In the genomic region with DNA sequence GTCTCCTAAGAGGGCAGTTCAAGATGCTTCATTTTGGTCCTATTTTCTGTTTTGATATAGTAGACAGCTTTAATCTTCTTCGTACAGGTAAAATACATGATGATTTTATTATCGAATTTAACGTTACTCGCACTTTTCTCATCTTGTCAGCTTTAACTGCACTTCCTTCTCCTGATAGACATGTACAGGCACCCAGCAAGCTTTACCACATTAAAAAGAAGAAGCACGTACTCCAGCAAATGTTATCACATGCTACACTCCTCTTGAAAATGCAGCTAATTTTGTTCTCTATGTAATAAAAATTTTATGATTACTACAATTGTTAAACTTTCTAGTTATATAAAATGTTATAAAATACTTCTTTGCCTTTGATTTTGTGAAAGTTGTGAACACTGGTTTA, we compare ENCODE assay signal across 21 mouse cellular contexts.
A peak's percentile ranks its signal among the peaks of the same experiment; 100 is the strongest.
DNase-seq lines count a peak whose midpoint lies in the region; ATAC-seq and TF ChIP-seq lines count a peak whose summit lies in the region.
"Had no signal": no experiment of that assay in that cellular context is flagged by ENCODE, and none has a peak within 500 bp of the region (broad histone marks: within the 10 kb centered on the region; RNA-seq: fewer than 3 reads in every experiment).

No protein-coding gene starts in this region.

- H3K79me2 ChIP-seq in MEL (ENCODE audit: control insufficient read depth, insufficient read depth, low read length, poor library complexity), result no peaks in the 10 kb centered on the region

- H3K4me3 ChIP-seq in MEL (ENCODE audit: control insufficient read depth in 1 of 2, insufficient read depth in 1 of 2, low read depth in 2 of 2, low read length in 2 of 2), result peak overlapping the region in 1 of 2 experiments; percentile 34; a peak in 2 of 4 replicates
- no peak overlapping the region for H3K4me3 ChIP-seq in lung, postnatal 0 days (ENCODE audit: low read depth, low read length)

- no peak overlapping the region for H3K9ac ChIP-seq in MEL (ENCODE audit: control insufficient read depth, low read depth, low read length, poor library complexity, severe bottlenecking)
- H3K9ac ChIP-seq in lung, postnatal 0 days (replicated peaks; ENCODE audit: low read depth), result no peak overlapping the region

- H3K36me3 ChIP-seq in MEL (ENCODE audit: control insufficient read depth in 1 of 2, insufficient read depth in 2 of 2, low read length in 2 of 2), result peaks cover 0 to 21% of the 10 kb centered on the region in 2 experiments; a peak in 2 of 4 replicates
- no peaks in the 10 kb centered on the region for H3K36me3 ChIP-seq in lung, postnatal 0 days (ENCODE audit: insufficient read depth, low read length)
- H3K36me3 ChIP-seq: G1E had no signal

- TF ChIP-seq POLR2A in MEL (IDR thresholded peaks at IDR 0.05; ENCODE audit: control insufficient read depth in 1 of 2, insufficient read depth in 1 of 2, low read depth in 1 of 2, low read length in 2 of 2, poor library complexity in 1 of 2), result no peak

- DNase-seq in MEL (ENCODE audit: low read depth, low spot score), result peak; percentile 82
- peak; percentile 67 for DNase-seq in MEL-GATA-1-ER (ENCODE audit: extremely low read depth, low read depth)
- no peak for DNase-seq in lung, postnatal 0 days (ENCODE audit: low spot score)
- no peak for DNase-seq in adrenal gland, postnatal 25 days
- DNase-seq: adrenal gland, adult 2 months; adrenal gland, adult 8-10 months; adrenal gland, postnatal 10 days; adrenal gland, postnatal 14 days; adrenal gland, postnatal 36 days; B cell, adult 2 months; cerebellum, adult 11 months; cerebellum, adult 11-12 months; cerebellum, adult 18-20 months; cerebellum, adult 2 months; cerebellum, adult 8-10 months; cerebellum, adult 9-10 months had no signal

- H3K27me3 ChIP-seq in MEL (ENCODE audit: control insufficient read depth in 1 of 2, insufficient read depth in 2 of 2, low read length in 2 of 2), result no peaks in the 10 kb centered on the region
- H3K27me3 ChIP-seq in lung, postnatal 0 days (replicated peaks; ENCODE audit: insufficient read depth, low read length), result no peaks in the 10 kb centered on the region
- H3K27me3 ChIP-seq: CH12.LX, Patski had no signal

- TF ChIP-seq RAD21 in MEL (IDR thresholded peaks at IDR 0.05; ENCODE audit: low read depth, low read length), result no peak; the same call in 1 of the 2 replicates

- H3K27ac ChIP-seq in MEL (ENCODE audit: control insufficient read depth, low read depth, low read length), result no peak overlapping the region
- no peak overlapping the region for H3K27ac ChIP-seq in lung, postnatal 0 days (ENCODE audit: low read length)

- no peak for ATAC-seq in lung, postnatal 0 days
- ATAC-seq: activated CD4-positive, CD25-positive, alpha-beta regulatory T cell, adult 4 months; CD4-positive, CD25-positive, alpha-beta regulatory T cell, adult 4 months; Patski had no signal

- TF ChIP-seq EP300 in MEL (IDR thresholded peaks at IDR 0.05; ENCODE audit: low read depth in 1 of 2, low read length in 2 of 2), result peak; percentile 91
- no peak for TF ChIP-seq EP300 in lung, postnatal 0 days (IDR thresholded peaks at IDR 0.05)

- H3K9me3 ChIP-seq in MEL (replicated peaks; ENCODE audit: insufficient read depth, low read length), result no peaks in the 10 kb centered on the region
- H3K9me3 ChIP-seq in lung, postnatal 0 days (ENCODE audit: low read length), result no peaks in the 10 kb centered on the region

- H3K4me1 ChIP-seq in MEL (ENCODE audit: control insufficient read depth in 1 of 2, insufficient read depth in 2 of 2, low read length in 2 of 2), result peaks cover 11 to 21% of the 10 kb centered on the region in 2 experiments
- no peaks in the 10 kb centered on the region for H3K4me1 ChIP-seq in lung, postnatal 0 days (ENCODE audit: insufficient read depth, low read depth, low read length)

- TF ChIP-seq CTCF in MEL (IDR thresholded peaks at IDR 0.05 in 2 of 3, conservative IDR thresholded peaks at IDR 0.05 in 1 of 3; ENCODE audit: control insufficient read depth in 1 of 3, insufficient read depth in 1 of 3, low read depth in 2 of 3, low read length in 3 of 3, poor library complexity in 1 of 3, severe bottlenecking in 1 of 3), result no peak
- no peak for TF ChIP-seq CTCF in lung, postnatal 0 days (IDR thresholded peaks at IDR 0.05)

- WGBS in lung, postnatal 0 days, result 83% methylated on average over 5 of the region's 5 CpGs

- H3K4me2 ChIP-seq in lung, postnatal 0 days (replicated peaks; ENCODE audit: low read depth, low read length), result no peak overlapping the region

TF ChIP-seq in MEL, 35 proteins besides CTCF, POLR2A, EP300 and RAD21:
- TF ChIP-seq RCOR1 (IDR thresholded peaks at IDR 0.05; ENCODE audit: low read depth, low read length) (no peak; the same call in none of the 2 replicates), GATA1 (IDR thresholded peaks at IDR 0.05; ENCODE audit: low read depth, low read length) (peak; percentile 87), MYC (IDR thresholded peaks at IDR 0.05; ENCODE audit: low read depth, low read length) (peak; percentile 81), POLR2AphosphoS5 (IDR thresholded peaks at IDR 0.05; ENCODE audit: borderline replicate concordance, low read depth, low read length) (no peak), ELF1 (IDR thresholded peaks at IDR 0.05; ENCODE audit: low read depth, low read length) (peak; percentile 41; the same call in 1 of the 2 replicates), MAX (IDR thresholded peaks at IDR 0.05; ENCODE audit: low read length) (peak; percentile 48; the same call in 1 of the 2 replicates), ETS1 (IDR thresholded peaks at IDR 0.05; ENCODE audit: low read depth, low read length) (peak; percentile 71), MYB (IDR thresholded peaks at IDR 0.05; ENCODE audit: low read depth, low read length) (peak; percentile 73), TCF12 (IDR thresholded peaks at IDR 0.05; ENCODE audit: low read depth, low read length) (peak; percentile 82), USF1 (IDR thresholded peaks at IDR 0.05; ENCODE audit: low read depth, low read length) (0 out of 2 replicates have a peak, but pooled peaks have one; percentile 29)

Comparison
In these comparisons a context has a peak if more than half of its experiments do, and no peak if none do; other contexts are left out.
1. DNase-seq: peak in MEL (single experiment) and MEL-GATA-1-ER (single experiment); none in lung, postnatal 0 days (single experiment) and adrenal gland, postnatal 25 days (single experiment).